Mouse (Mus musculus) testis, adult 2 months (tissue): ENCODE data around the gene Plpp3.

Experiments used
- CTCF ChIP-seq: fragments of 200-500 bp; IDR thresholded peaks from 2 replicates; pipeline ENCODE4 v1.5.1; 2012; ENCODE audit warnings: low read depth, mild to moderate bottlenecking, inconsistent platforms, low read length, moderate library complexity; ENCODE audit not compliant: control insufficient read depth, insufficient read depth, insufficient replicate concordance
- POLR2A ChIP-seq: fragments of 200-500 bp; IDR thresholded peaks from 2 replicates; pipeline ENCODE4 v1.6.1; 2012; ENCODE audit warnings: low read depth, mild to moderate bottlenecking, inconsistent platforms, low read length, moderate library complexity; ENCODE audit not compliant: control insufficient read depth

GRCm38 (mm10) chr4:105196099-105196498, 39.0 kb downstream of the Plpp3 start:
- TF ChIP-seq CTCF (no peak), POLR2A (no peak)
